Mouse (Mus musculus) liver, adult 2 months (tissue): Measurements from ENCODE around the gene Maml1. TPM values are rescaled to one million over a fixed set of nuclear protein-coding genes. Genes with fewer than 3 reads are reported as not detected.

Experiments used
- DNase-seq: peaks from one replicate; pipeline ENCODE4 v3.0.0-alpha.2; 2011; ENCODE audit warnings: low read depth, low spot score; ENCODE audit errors: extremely low read depth
- H3K27ac ChIP-seq: fragments of 200-500 bp; replicated peaks from 2 replicates; pipeline ENCODE4 v1.5.1; 2012; ENCODE audit warnings: low read depth, mild to moderate bottlenecking, control low read depth, inconsistent platforms, low read length; ENCODE audit not compliant: insufficient read depth
- H3K27me3 ChIP-seq: fragments of 200-500 bp; 2 replicates; pipeline ENCODE4 v1.6.1; 2012; ENCODE audit warnings: mild to moderate bottlenecking, moderate library complexity, low read length, inconsistent platforms; ENCODE audit not compliant: control insufficient read depth, insufficient read depth
- H3K36me3 ChIP-seq: fragments of 200-500 bp; 2 replicates; pipeline ENCODE4 v1.6.1; 2012; ENCODE audit warnings: low read length, inconsistent platforms; ENCODE audit not compliant: control insufficient read depth, insufficient read depth
- H3K4me1 ChIP-seq: fragments of 200-500 bp; 2 replicates; pipeline ENCODE4 v1.6.1; 2011; ENCODE audit warnings: low read length; ENCODE audit not compliant: control insufficient read depth, insufficient read depth
- H3K4me3 ChIP-seq: fragments of 200-500 bp; 2 replicates; pipeline ENCODE4 v1.5.1; 2011; ENCODE audit warnings: low read depth, mild to moderate bottlenecking, control low read depth, low read length, moderate library complexity; ENCODE audit not compliant: insufficient read depth
- H3K79me2 ChIP-seq: fragments of 200-500 bp; 2 replicates; pipeline ENCODE4 v1.6.1; 2012; ENCODE audit warnings: inconsistent platforms, mild to moderate bottlenecking, low read length, moderate library complexity; ENCODE audit not compliant: control insufficient read depth, insufficient read depth
- H3K9ac ChIP-seq: fragments of 200-500 bp; 2 replicates; pipeline ENCODE4 v1.6.1; 2012; ENCODE audit warnings: low read depth, mild to moderate bottlenecking, control low read depth, inconsistent platforms, low read length
- CTCF ChIP-seq: fragments of 200-500 bp; IDR thresholded peaks from 2 replicates; pipeline ENCODE4 v1.5.1; 2011; ENCODE audit warnings: low read depth, low read length, control low read depth
- POLR2A ChIP-seq: fragments of 200-500 bp; IDR thresholded peaks from 2 replicates; pipeline ENCODE4 v1.6.1; 2011; ENCODE audit warnings: low read length, control low read depth; ENCODE audit not compliant: insufficient read depth; ENCODE audit errors: extremely low read depth
- WGBS: fragments of 180-500 bp; shearing (Covaris S2); methylation state at CpG from one replicate; pipeline ENCODE4 v1.1.7; 2018; 5-methylcytosine and 5-hydroxymethylcytosine counted together
- polyA plus RNA-seq: library from polyadenylated mRNA; depleted of rRNA; stranded (reverse); fragments of >200 nt; gene quantifications from 2 replicates; pipeline ENCODE4 v1.2.3, GENCODE M21; 2012
- total RNA-seq: library from RNA; depleted of rRNA; stranded (reverse); fragments of >200 nt; gene quantifications from 2 replicates; pipeline ENCODE4 v1.2.3, GENCODE M21; 2014

Gene Maml1
- total and polyA plus RNA-seq, 2 experiments, result 3.1 to 8.3 TPM

DNA sequence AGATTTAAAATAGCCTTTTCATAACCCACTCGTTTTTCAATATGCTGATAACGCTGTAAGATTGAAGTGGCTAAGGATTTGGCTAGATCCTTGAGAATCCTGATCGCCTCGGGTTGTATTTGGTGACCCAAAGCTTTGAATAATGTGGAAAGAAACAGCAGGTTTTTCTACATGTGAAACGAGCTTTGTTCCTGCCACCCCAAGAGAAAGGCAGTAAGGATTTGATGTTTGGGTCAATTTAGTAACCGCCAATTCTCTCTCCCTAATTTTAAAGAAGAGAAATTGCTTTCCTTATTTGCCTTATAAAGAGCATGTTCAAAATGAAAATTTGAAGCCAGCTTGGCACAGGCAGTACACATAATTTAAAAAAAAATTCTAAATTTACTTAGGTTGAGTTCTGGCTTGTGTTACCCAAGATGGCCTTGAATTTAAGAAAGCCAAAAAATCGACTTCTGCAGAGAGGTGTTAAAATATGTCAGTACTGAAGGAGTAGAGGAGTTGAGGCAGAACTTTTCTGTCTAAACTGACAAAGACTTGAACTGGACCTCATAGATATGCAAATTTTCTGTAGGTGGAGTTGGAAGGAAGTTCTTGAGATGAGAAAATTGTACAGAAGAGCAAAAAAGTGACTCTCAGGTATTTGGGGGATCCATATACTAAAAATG lies 34.3 kb upstream of the Maml1 start:
- Histone ChIP-seq H3K9ac (peak overlapping the region; percentile 75), H3K79me2 (peaks cover 17% of the 10 kb centered on the region; the same call in 1 of the 2 replicates), H3K27ac (peak overlapping the region; percentile 79), H3K27me3 (no peaks in the 10 kb centered on the region), H3K36me3 (no peaks in the 10 kb centered on the region), H3K4me3 (peak overlapping the region; percentile 68), H3K4me1 (peaks cover 10% of the 10 kb centered on the region; the same call in 1 of the 2 replicates)
- DNase-seq, result no peak
- TF ChIP-seq POLR2A (no peak), CTCF (no peak)
- under 1% methylated on average over 7 of the region's 7 CpGs for WGBS

GRCm38 (mm10) chr11:50325496-50326301 lies 33.6 kb upstream of the Maml1 start, which contains the start of gene Canx:
Canx (minus strand) TSS chr11:50325673.
- Histone ChIP-seq H3K79me2 (peaks cover 20% of the 10 kb centered on the region; the same call in 1 of the 2 replicates), H3K9ac (peak within 1 kb of the TSS; percentile 93), H3K4me3 (peak within 1 kb of the TSS; percentile 80), H3K36me3 (no peaks in the 10 kb centered on the region), H3K4me1 (peaks cover 10% of the 10 kb centered on the region; the same call in 1 of the 2 replicates), H3K27ac (peak within 1 kb of the TSS; percentile 79), H3K27me3 (no peaks in the 10 kb centered on the region)
- WGBS, result under 1% methylated on average over 64 of the region's 64 CpGs
- DNase-seq, result peak; percentile 98
- peak; percentile 72 for TF ChIP-seq POLR2A
- no peak for TF ChIP-seq CTCF

- H3K27ac ChIP-seq, result peak overlapping the region; percentile 78
- WGBS, result 1% methylated on average over 34 of the region's 34 CpGs
- no peaks in the 10 kb centered on the region for H3K27me3 ChIP-seq
- peak overlapping the region; percentile 93 for H3K9ac ChIP-seq
- H3K36me3 ChIP-seq, result peaks cover under 1% of the 10 kb centered on the region; the same call in 1 of the 2 replicates
- H3K79me2 ChIP-seq, result peaks cover 25% of the 10 kb centered on the region; the same call in 1 of the 2 replicates
- H3K4me3 ChIP-seq, result peak overlapping the region; percentile 80
- DNase-seq, result peak; percentile 47
- peaks cover 13% of the 10 kb centered on the region; the same call in 1 of the 2 replicates for H3K4me1 ChIP-seq
- TF ChIP-seq CTCF (no peak), POLR2A (no peak)
Measured at GRCm38 (mm10) chr11:50324751-50325471, 32.8 kb upstream of the Maml1 start.

DNA sequence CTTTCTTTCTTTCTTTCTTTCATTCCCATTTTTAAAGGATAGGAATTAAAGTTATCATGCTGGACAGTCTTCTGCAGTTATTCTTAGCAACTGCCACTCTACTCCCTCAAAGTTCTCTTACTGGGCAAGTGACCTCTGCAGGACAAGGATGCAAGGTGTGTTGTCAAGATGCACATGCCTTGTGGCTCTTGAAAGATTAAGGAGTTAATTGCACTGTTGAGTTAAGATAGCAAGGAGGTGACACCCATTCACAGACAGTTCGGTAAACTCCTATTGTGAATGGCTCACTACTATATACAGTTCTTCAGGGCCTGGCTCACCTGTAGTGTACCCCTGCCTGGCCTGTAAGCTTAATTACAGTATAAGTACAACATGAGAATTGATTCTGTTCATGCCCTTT lies 31.7 kb upstream of the Maml1 start:
- Histone ChIP-seq H3K4me1 (peaks cover 15% of the 10 kb centered on the region; the same call in 1 of the 2 replicates), H3K36me3 (peaks cover 8% of the 10 kb centered on the region), H3K27ac (no peak overlapping the region), H3K79me2 (peaks cover 34% of the 10 kb centered on the region; the same call in 1 of the 2 replicates), H3K27me3 (no peaks in the 10 kb centered on the region), H3K9ac (peak overlapping the region; percentile 50), H3K4me3 (peak overlapping the region; percentile 80; the same call in 1 of the 2 replicates)
- DNase-seq, result no peak
- 5% methylated on average over 1 of the region's 1 CpGs for WGBS
- no peak for TF ChIP-seq CTCF
- no peak for TF ChIP-seq POLR2A

GRCm38 (mm10) chr11:50322345-50322744 lies 30.2 kb upstream of the Maml1 start:
- Histone ChIP-seq H3K79me2 (peaks cover 43% of the 10 kb centered on the region; the same call in 1 of the 2 replicates), H3K4me3 (no peak overlapping the region), H3K27ac (no peak overlapping the region), H3K36me3 (peaks cover 13% of the 10 kb centered on the region), H3K27me3 (no peaks in the 10 kb centered on the region), H3K9ac (no peak overlapping the region), H3K4me1 (peaks cover 17% of the 10 kb centered on the region; the same call in 1 of the 2 replicates)
- no peak for DNase-seq
- TF ChIP-seq CTCF (no peak), POLR2A (no peak)
